Mouse (Mus musculus) embryonic fibroblast, embryonic 13.5 days (primary cell): ENCODE data around the gene Tex11.

Experiments
- CTCF ChIP-seq: IDR thresholded peaks from 2 replicates; pipeline ENCODE4 v1.5.1; 2011; ENCODE audit warnings: mild to moderate bottlenecking, control low read depth, low read length, moderate library complexity, borderline replicate concordance; ENCODE audit not compliant: insufficient read depth
- POLR2A ChIP-seq: IDR thresholded peaks from 2 replicates; pipeline ENCODE4 v1.6.1; 2011; ENCODE audit warnings: low read depth, mild to moderate bottlenecking, control low read depth, low read length, moderate library complexity

DNA sequence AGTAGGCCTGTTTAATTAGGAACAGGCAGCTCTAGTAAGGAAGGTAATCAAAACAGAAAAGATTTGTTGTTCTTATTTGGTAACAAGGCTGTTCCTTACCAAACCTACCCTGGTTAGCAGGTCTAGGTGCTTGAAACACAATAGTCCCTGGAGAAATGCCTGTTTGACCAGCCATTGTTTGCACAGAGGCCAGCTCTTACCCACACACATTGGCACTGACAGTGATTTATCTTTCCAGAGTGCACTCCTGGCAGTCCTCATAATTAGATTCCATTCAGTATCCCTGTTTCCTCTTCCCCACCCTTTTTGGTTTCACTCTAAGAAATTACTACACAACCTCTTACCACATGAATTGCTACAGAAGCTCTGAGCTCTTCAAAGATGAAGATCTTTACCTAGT is 220.3 kb downstream of the Tex11 start:
- no peak for TF ChIP-seq CTCF
- no peak for TF ChIP-seq POLR2A
